Mouse (Mus musculus): ENCODE measurements at regions not wholly inside any gene's neighbourhood (a gene's known extent, or its start where the extent isn't known, plus 50 kb on each side); places are given as distances from the start of the nearest gene placed in this dataset.

DNA sequence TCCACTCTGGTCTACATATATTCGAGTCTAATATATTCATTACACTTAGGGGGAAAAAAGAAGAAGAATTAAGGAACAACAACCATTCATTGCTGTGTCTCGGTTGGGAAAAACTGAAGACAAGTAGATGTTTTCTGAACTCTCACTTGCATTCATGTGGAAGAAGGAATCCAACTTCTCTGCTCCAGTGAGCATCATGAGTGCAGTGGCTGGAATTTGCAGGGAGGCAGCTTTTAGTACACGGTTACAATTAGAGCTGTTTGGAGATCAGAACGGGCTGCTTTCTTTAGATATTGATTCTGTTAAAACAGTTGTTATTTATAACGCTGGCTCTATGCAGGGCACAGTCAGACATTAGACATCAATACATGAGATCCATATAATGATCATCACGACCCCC lies 298.5 kb upstream of the Syt1 start:
- Histone ChIP-seq H3K4me3 (ENCODE audit: control insufficient read depth in 1 of 2, insufficient read depth in 1 of 2, low read depth in 2 of 2, low read length in 2 of 2) (no peak overlapping the region), H3K9ac (ENCODE audit: control insufficient read depth, low read depth, low read length, poor library complexity, severe bottlenecking) (no peak overlapping the region), H3K27me3 (ENCODE audit: control insufficient read depth in 1 of 2, insufficient read depth in 2 of 2, low read length in 2 of 2) (no peaks in the 10 kb centered on the region), H3K36me3 (ENCODE audit: control insufficient read depth in 1 of 2, insufficient read depth in 2 of 2, low read length in 2 of 2) (no peaks in the 10 kb centered on the region), H3K4me1 (ENCODE audit: control insufficient read depth in 1 of 2, insufficient read depth in 2 of 2, low read length in 2 of 2) (no peaks in the 10 kb centered on the region), H3K79me2 (ENCODE audit: control insufficient read depth, insufficient read depth, low read length, poor library complexity) (no peaks in the 10 kb centered on the region), H3K27ac (ENCODE audit: control insufficient read depth, low read depth, low read length) (no peak overlapping the region), H3K9me3 (replicated peaks; ENCODE audit: insufficient read depth, low read length) (no peaks in the 10 kb centered on the region)
- TF ChIP-seq TCF12 (IDR thresholded peaks at IDR 0.05; ENCODE audit: low read depth, low read length) = no peak
- TF ChIP-seq ZC3H11A (IDR thresholded peaks at IDR 0.05; ENCODE audit: low read depth, low read length) = no peak
- no peak for TF ChIP-seq EP300 (IDR thresholded peaks at IDR 0.05; ENCODE audit: low read depth in 1 of 2, low read length in 2 of 2)
- no peak for TF ChIP-seq RCOR1 (IDR thresholded peaks at IDR 0.05; ENCODE audit: low read depth, low read length)
- TF ChIP-seq HCFC1 (IDR thresholded peaks at IDR 0.05; ENCODE audit: low read depth, low read length) = no peak
- TF ChIP-seq SIN3A (IDR thresholded peaks at IDR 0.05; ENCODE audit: low read length) = no peak
- no peak for TF ChIP-seq CHD1 (IDR thresholded peaks at IDR 0.05; ENCODE audit: low read depth, low read length)
- no peak for TF ChIP-seq NRF1 (IDR thresholded peaks at IDR 0.05; ENCODE audit: insufficient read depth, low read depth, low read length, poor library complexity, severe bottlenecking)
- TF ChIP-seq ETS1 (IDR thresholded peaks at IDR 0.05; ENCODE audit: low read depth, low read length) = no peak
- no peak for TF ChIP-seq GABPA (IDR thresholded peaks at IDR 0.05; ENCODE audit: low read depth, low read length)
- no peak for TF ChIP-seq MAZ (IDR thresholded peaks at IDR 0.05; ENCODE audit: low read depth, low read length)
- TF ChIP-seq MYB (IDR thresholded peaks at IDR 0.05; ENCODE audit: low read depth, low read length) = no peak
- no peak for TF ChIP-seq E2F4 (IDR thresholded peaks at IDR 0.05; ENCODE audit: borderline replicate concordance, low read depth, low read length)
- TF ChIP-seq MEF2A (IDR thresholded peaks at IDR 0.05; ENCODE audit: extremely low read depth, insufficient replicate concordance, low read depth, low read length, poor library complexity, severe bottlenecking) = no peak
- TF ChIP-seq POLR2AphosphoS2 (IDR thresholded peaks at IDR 0.05; ENCODE audit: low read length) = no peak
- no peak for TF ChIP-seq SMC3 (IDR thresholded peaks at IDR 0.05; ENCODE audit: low read depth, low read length)
- no peak for TF ChIP-seq JUND (IDR thresholded peaks at IDR 0.05; ENCODE audit: low read depth, low read length)
- no peak for TF ChIP-seq UBTF (IDR thresholded peaks at IDR 0.05; ENCODE audit: borderline replicate concordance, insufficient read depth, low read depth, low read length)
- TF ChIP-seq MYC (IDR thresholded peaks at IDR 0.05; ENCODE audit: low read depth, low read length) = no peak
- DNase-seq (ENCODE audit: low read depth, low spot score) = no peak

DNA sequence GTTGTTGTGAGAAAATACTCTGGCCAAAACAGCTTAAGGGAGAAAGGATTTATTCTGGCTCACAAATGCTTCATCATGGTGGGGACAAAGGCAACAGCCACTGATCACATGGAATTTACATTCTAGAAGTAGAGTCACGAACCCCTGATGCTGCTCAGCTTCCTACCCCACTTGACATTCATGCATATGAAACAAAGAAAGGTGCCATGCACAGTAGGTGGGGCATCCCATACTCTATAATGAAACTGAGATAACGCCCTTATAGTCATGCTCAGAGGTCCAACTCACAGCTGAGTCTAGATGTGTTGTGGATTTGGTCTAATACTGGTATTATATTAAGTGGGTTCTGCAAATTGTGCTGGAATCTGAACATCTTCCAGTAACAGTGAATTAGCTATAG lies 289.4 kb upstream of the Syt1 start:
- H3K9me3 ChIP-seq (replicated peaks; ENCODE audit: insufficient read depth, low read length) = no peaks in the 10 kb centered on the region
- H3K9ac ChIP-seq (ENCODE audit: control insufficient read depth, low read depth, low read length, poor library complexity, severe bottlenecking) = no peak overlapping the region
- H3K79me2 ChIP-seq (ENCODE audit: control insufficient read depth, insufficient read depth, low read length, poor library complexity) = no peaks in the 10 kb centered on the region
- H3K4me1 ChIP-seq (ENCODE audit: control insufficient read depth in 1 of 2, insufficient read depth in 2 of 2, low read length in 2 of 2) = no peaks in the 10 kb centered on the region
- TF ChIP-seq CHD2 (IDR thresholded peaks at IDR 0.05; ENCODE audit: low read length) = no peak
- TF ChIP-seq ZKSCAN1 (IDR thresholded peaks at IDR 0.05; ENCODE audit: low read depth, low read length) = no peak
- TF ChIP-seq MXI1 (IDR thresholded peaks at IDR 0.05; ENCODE audit: low read depth, low read length) = no peak
- TF ChIP-seq BHLHE40 (IDR thresholded peaks at IDR 0.05; ENCODE audit: borderline replicate concordance, low read depth, low read length) = no peak
- TF ChIP-seq TAL1 (IDR thresholded peaks at IDR 0.05; ENCODE audit: low read length) = no peak
- no peak overlapping the region for H3K4me3 ChIP-seq (ENCODE audit: control insufficient read depth in 1 of 2, insufficient read depth in 1 of 2, low read depth in 2 of 2, low read length in 2 of 2)
- no peaks in the 10 kb centered on the region for H3K27me3 ChIP-seq (ENCODE audit: control insufficient read depth in 1 of 2, insufficient read depth in 2 of 2, low read length in 2 of 2)
- DNase-seq (ENCODE audit: low read depth, low spot score) = no peak
- H3K27ac ChIP-seq (ENCODE audit: control insufficient read depth, low read depth, low read length) = no peak overlapping the region
- no peaks in the 10 kb centered on the region for H3K36me3 ChIP-seq (ENCODE audit: control insufficient read depth in 1 of 2, insufficient read depth in 2 of 2, low read length in 2 of 2)

Data from MEL (cell line).